Mouse (Mus musculus): Measurements from ENCODE around the gene Cenpa.

DNA sequence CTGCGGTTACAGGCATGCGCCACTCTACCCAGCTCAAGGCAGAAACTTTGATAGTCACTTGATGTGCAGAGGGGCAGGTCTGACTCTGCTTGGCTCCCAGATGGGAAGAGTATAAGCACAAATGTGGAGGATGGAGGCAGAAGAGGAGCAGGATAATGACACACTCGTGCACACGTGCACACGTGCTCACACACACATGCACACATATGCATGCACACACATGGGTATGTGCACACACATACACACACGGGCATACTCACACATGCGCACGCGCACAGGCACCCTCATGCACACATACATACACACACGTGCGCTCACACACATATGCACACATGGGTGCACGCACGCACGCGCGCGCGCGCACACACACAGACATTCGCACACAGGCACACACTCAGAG lies 46.0 kb upstream of the Cenpa start:
- TF ChIP-seq CTCF (IDR thresholded peaks at IDR 0.05; ENCODE audit: borderline replicate concordance, insufficient read depth, low read depth, low read length) (no peak), POLR2A (IDR thresholded peaks at IDR 0.05; ENCODE audit: borderline replicate concordance, insufficient read depth, low read length) (no peak)
